Mouse (Mus musculus): ENCODE results near the gene Krtap12-1.
"Not testable (repeated sequence)": the region's sequence is repeated elsewhere in the genome, so short reads cannot be mapped to it uniquely, and the experiment has no call there.

DNA sequence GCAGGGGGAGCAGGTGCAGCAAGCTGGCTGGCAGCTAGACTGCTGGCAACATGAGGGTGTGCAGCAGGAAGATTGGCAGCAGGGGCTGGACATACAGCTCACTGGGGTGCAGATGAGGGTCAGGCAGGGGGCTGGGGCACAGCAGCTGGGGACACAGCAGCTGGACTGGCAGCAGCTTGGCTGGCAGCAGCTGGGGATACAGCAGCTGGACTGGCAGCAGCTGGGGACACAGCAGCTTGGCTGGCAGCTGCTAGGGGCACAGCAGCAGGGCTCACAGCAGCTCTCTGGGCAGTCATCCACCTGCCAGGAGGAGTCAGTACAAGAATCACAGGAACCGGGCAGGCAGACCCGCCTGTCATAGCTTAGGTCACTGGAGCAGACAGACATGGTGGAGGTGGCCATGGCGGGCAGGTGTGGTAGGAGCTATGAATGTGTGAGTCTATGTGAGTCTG, 30.0 kb upstream of the Krtap12-1 start, which contains the start of gene Gm19402:
- not testable (repeated sequence) for TF ChIP-seq CTCF (IDR thresholded peaks at IDR 0.05; ENCODE audit: borderline replicate concordance, extremely low read depth, insufficient read depth, insufficient read length); POLR2A (IDR thresholded peaks at IDR 0.05; ENCODE audit: borderline replicate concordance, extremely low read depth, insufficient read depth, insufficient read length, poor library complexity, severe bottlenecking)
